Mouse (Mus musculus) kidney, adult 2 months (tissue): Measurements from ENCODE around the gene A530064D06Rik. TPM values are rescaled to one million over a fixed set of nuclear protein-coding genes. Genes with fewer than 3 reads are reported as not detected.
"Not testable (repeated sequence)": the region's sequence is repeated elsewhere in the genome, so short reads cannot be mapped to it uniquely, and the experiment has no call there.

Experiments used
- DNase-seq: peaks from one replicate; pipeline ENCODE4 v3.0.0; 2021
- H3K27ac ChIP-seq: fragments of 200-500 bp; 2 replicates; pipeline ENCODE4 v1.5.1; 2012; ENCODE audit warnings: low read depth, low read length, control low read depth, inconsistent platforms; ENCODE audit not compliant: insufficient read depth
- H3K27me3 ChIP-seq: fragments of 200-500 bp; replicated peaks from 2 replicates; pipeline ENCODE4 v1.6.1; 2012; ENCODE audit warnings: mild to moderate bottlenecking, moderate library complexity, low read length, inconsistent platforms; ENCODE audit not compliant: control insufficient read depth, insufficient read depth
- H3K36me3 ChIP-seq: fragments of 200-500 bp; 2 replicates; pipeline ENCODE4 v1.6.1; 2012; ENCODE audit warnings: mild to moderate bottlenecking, moderate library complexity, low read length, inconsistent platforms; ENCODE audit not compliant: control insufficient read depth, insufficient read depth
- H3K4me1 ChIP-seq: fragments of 200-500 bp; 2 replicates; pipeline ENCODE4 v1.6.1; 2011; ENCODE audit warnings: low read length; ENCODE audit not compliant: control insufficient read depth, insufficient read depth
- H3K4me3 ChIP-seq: fragments of 200-500 bp; 2 replicates; pipeline ENCODE4 v1.5.1; 2011; ENCODE audit warnings: mild to moderate bottlenecking, low read depth, low read length, control low read depth; ENCODE audit not compliant: insufficient read depth
- CTCF ChIP-seq: fragments of 200-500 bp; conservative IDR thresholded peaks from 2 replicates; pipeline ENCODE4 v1.5.1; 2011; ENCODE audit warnings: low read depth, mild to moderate bottlenecking, control low read depth, low read length, moderate library complexity, mixed read lengths; ENCODE audit not compliant: insufficient read depth, insufficient read length
- POLR2A ChIP-seq: fragments of 200-500 bp; IDR thresholded peaks from one replicate; pipeline ENCODE4 v1.6.1; 2011; ENCODE audit warnings: low read depth, low read length, control low read depth
- WGBS: fragments of 180-500 bp; shearing (Covaris S2); methylation state at CpG from one replicate; pipeline ENCODE4 v1.1.7; 2018; 5-methylcytosine and 5-hydroxymethylcytosine counted together
- polyA plus RNA-seq: library from polyadenylated mRNA; depleted of rRNA; stranded (reverse); fragments of >200 nt; gene quantifications from 2 replicates; pipeline ENCODE4 v1.2.3, GENCODE M21; 2012; rRNA removed

Gene A530064D06Rik
- polyA plus RNA-seq = 0.15 and 0.27 TPM in 2 replicates

DNA sequence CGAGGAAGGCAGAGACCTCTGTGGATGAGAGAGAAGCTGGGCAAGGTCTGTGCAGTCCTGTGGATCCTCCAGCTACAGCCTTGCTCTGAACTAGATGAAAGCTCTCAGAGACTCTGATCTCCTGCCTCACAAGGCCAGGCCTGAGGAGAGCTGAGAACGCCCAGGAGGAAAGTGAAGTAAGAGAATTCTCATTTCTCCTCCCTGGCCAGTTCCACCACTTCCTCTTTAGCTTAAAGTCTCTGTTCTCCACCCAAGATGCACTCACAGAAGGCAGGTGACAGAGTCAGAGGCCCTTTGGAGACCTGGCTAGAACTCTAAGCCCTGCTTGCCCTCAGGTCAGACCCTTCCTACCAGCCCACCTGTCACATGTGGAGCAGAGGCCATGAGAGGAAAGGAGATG, at the start of gene A530064D06Rik:
Gene A530064D06Rik (minus strand): TSS at position 173 of the 400 bp plus-strand sequence.
- DNase-seq, H3K27me3 ChIP-seq, H3K4me1 ChIP-seq, H3K36me3 ChIP-seq, H3K4me3 ChIP-seq, H3K27ac ChIP-seq: not testable (repeated sequence)
- 59% methylated on average over 2 of the region's 2 CpGs for WGBS

DNA sequence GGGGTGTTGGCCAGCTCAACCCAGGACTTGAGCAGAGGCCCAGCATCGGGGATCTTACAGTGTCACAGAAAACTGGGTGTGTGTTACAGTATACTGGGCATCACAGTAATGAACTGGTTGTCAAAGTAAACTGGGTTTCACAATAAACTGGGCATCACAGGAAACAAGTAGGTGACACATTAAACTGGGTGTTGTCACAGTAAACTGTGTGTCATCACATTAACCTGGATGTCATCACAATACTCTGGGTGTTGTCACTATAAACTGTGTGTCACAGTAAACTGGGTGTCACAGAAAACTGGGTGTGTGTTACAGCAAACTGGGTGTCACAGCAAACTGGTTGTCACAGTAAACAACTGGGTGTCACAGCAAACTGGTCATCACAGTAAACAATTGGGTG, 48.4 kb upstream of the A530064D06Rik start:
- 88% methylated on average over 1 of the region's 1 CpGs for WGBS
- Histone ChIP-seq H3K4me1 (no peaks in the 10 kb centered on the region), H3K4me3 (no peak overlapping the region), H3K27ac (no peak overlapping the region), H3K27me3 (no peaks in the 10 kb centered on the region), H3K36me3 (no peaks in the 10 kb centered on the region)
- no peak for DNase-seq
- TF ChIP-seq POLR2A (no peak), CTCF (no peak)

DNA sequence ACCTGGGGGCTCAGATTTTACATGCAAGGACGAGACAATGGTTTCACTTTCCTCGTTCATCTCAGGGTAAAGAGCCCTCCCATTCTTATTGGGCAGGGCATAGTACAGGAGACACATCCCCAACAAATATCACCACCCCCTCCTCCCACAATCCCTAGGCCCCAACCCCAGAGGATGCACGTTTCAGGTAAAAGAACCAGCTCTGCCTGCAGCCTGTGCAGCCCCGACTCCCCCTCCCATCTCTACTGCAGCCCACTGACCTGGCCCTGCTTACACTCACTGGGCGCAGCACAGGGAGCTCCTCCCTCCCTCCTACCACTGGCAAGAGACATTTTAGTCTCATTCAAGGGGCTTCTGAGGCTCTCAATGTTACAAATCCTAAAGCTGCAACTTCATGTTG, 46.4 kb upstream of the A530064D06Rik start:
- no peak for DNase-seq
- TF ChIP-seq CTCF (no peak), POLR2A (no peak)

DNA sequence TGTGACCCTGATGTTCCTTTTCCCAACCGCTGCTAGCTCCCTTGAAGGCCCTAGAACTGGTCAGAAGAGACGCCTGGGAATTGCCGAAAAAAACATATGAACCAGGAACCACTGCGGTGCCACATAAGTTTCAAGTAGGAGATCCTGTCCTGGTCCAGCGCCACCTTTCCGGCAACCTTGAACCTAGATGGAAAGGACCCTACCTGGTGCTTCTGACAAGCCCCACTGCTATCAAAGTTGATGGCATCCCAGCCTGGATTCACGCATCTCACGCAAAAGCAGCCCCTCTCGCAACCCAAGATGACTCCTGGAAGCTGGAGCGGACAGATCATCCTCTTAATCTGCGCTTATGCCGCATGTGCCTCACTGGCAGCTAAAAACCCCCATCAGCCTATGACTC, 45.5 kb upstream of the A530064D06Rik start:
- no peak overlapping the region for H3K4me3 ChIP-seq
- TF ChIP-seq POLR2A (no peak), CTCF (no peak)
- WGBS = 95% methylated on average over 12 of the region's 12 CpGs
- no peaks in the 10 kb centered on the region for H3K27me3 ChIP-seq
- H3K4me1 ChIP-seq = no peaks in the 10 kb centered on the region
- DNase-seq = no peak
- H3K36me3 ChIP-seq = no peaks in the 10 kb centered on the region
- H3K27ac ChIP-seq = no peak overlapping the region

More for the DNA sequence above, 46.4 kb upstream of the A530064D06Rik start:
- no peaks in the 10 kb centered on the region for H3K27me3 ChIP-seq
- H3K36me3 ChIP-seq = no peaks in the 10 kb centered on the region
- H3K4me3 ChIP-seq = no peak overlapping the region
- no peaks in the 10 kb centered on the region for H3K4me1 ChIP-seq
- no peak overlapping the region for H3K27ac ChIP-seq
- 68% methylated on average over 5 of the region's 5 CpGs for WGBS

DNA sequence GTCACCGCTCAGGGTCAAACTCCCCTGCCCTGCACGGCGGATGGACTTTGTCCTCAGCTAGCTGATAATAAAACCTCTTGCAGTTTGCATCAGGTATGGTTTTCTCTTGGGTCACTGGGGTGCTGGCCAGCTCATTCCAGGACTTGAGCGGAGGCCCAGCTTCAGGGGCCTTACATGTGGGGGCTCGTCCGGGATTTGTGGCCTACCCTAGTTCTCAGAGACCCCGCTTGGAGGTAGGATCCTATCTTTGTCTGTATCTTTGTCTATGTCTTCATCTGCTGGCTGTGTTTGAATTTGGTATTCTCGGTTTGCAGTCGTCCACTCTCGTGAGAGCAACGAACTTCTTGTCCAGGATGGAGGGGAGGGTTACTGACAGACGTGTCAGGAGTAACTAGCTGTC, 36.0 kb upstream of the A530064D06Rik start:
- 98% methylated on average over 12 of the region's 12 CpGs for WGBS
- TF ChIP-seq POLR2A (no peak), CTCF (no peak)
- H3K27ac ChIP-seq = no peak overlapping the region

DNA sequence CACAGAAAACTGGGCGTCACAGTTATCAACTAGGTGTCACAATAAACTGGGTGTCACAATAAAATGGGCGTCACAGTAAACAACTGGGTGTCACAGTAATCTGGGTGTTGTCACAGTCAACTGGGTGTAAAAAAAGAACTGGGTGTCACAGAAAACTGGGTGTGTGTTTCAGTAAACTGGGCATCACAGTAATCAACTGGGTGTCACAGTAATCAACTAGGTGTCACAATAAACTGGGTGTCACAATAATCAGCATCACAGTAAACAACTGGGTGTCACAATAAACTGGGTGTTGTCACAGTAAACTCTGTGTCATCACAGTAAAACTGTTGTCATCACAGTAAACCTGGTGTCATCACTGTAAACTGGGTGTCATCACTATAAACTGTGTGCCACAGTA, 25.3 kb upstream of the A530064D06Rik start:
- WGBS = 72% methylated on average over 2 of the region's 2 CpGs
- H3K27me3 ChIP-seq = no peaks in the 10 kb centered on the region
- TF ChIP-seq CTCF (no peak), POLR2A (no peak)

More for the DNA sequence above, 36.0 kb upstream of the A530064D06Rik start:
- DNase-seq = no peak
- Histone ChIP-seq H3K4me1 (no peaks in the 10 kb centered on the region), H3K27me3 (no peaks in the 10 kb centered on the region), H3K36me3 (no peaks in the 10 kb centered on the region), H3K4me3 (no peak overlapping the region)

DNA sequence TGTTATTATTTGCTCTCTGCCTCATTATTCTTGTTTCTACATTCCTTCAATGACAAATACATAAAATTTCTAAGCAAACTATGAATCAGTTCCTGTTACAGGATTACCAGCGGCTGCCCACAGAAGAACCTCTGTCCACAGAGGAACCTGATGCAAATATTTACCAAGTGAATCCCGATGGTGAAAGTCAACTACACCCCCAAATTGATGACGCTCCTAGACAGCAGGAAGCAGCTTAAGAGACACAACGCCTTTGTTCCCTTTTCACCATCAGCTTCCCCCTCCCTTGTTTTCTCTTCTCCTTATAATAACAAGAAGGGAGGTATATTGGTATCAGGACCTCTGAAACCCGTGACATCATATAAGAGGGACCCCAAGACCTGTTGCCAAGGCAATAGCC, 18.2 kb upstream of the A530064D06Rik start:
- Histone ChIP-seq H3K27ac (no peak overlapping the region), H3K36me3 (no peaks in the 10 kb centered on the region), H3K4me3 (no peak overlapping the region), H3K4me1 (no peaks in the 10 kb centered on the region), H3K27me3 (no peaks in the 10 kb centered on the region; the same call in 1 of the 2 replicates)
- 55% methylated on average over 5 of the region's 5 CpGs for WGBS
- peak; percentile 5 for DNase-seq
- TF ChIP-seq POLR2A = no peak
- TF ChIP-seq CTCF = no peak

More for the DNA sequence above, 25.3 kb upstream of the A530064D06Rik start:
- no peak overlapping the region for H3K27ac ChIP-seq
- H3K36me3 ChIP-seq = no peaks in the 10 kb centered on the region
- H3K4me1 ChIP-seq = no peaks in the 10 kb centered on the region
- H3K4me3 ChIP-seq = no peak overlapping the region
- DNase-seq = no peak
